Mouse (Mus musculus) cortical plate, adult 2 months (tissue): ENCODE measurements around the gene Smim24.

Experiments used
- CTCF ChIP-seq: fragments of 200-500 bp; IDR thresholded peaks from 2 replicates; pipeline ENCODE4 v1.5.1; 2011; ENCODE audit warnings: mild to moderate bottlenecking, control low read depth, low read length; ENCODE audit not compliant: insufficient read depth; ENCODE audit errors: extremely low read depth
- POLR2A ChIP-seq: fragments of 200-500 bp; IDR thresholded peaks from 2 replicates; pipeline ENCODE4 v1.6.1; 2011; ENCODE audit warnings: mild to moderate bottlenecking, low read length, control low read depth; ENCODE audit not compliant: insufficient read depth; ENCODE audit errors: extremely low read depth

DNA sequence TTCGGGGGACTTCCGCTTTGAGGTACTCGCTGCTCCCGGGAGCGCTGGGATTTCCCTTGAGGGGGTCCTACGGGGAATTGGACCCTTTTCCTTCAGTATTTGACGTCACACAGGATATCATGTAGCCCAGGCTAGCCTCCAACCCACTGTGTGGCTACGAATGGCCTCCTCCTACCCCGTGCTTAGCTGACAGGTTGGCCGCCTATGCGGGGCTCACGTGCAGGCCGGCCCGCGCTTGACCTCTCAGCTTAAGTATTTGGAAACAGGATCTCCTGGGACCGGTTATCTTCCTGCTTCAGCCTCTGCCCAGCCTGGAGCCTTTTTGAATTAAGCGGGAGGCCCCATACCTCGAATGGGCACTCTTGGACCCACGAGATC is 8.3 kb upstream of the Smim24 start:
- TF ChIP-seq CTCF (no peak), POLR2A (no peak)
